Mouse (Mus musculus) forebrain, embryonic 16.5 days (tissue): ENCODE measurements around the gene Gm49416. TPM values are rescaled to one million over a fixed set of nuclear protein-coding genes. Genes with fewer than 3 reads are reported as not detected.
A peak's percentile ranks its signal among the peaks of the same experiment; 100 is the strongest.

Experiments used
- ATAC-seq: fragments of 200-750 bp; cut with Nextera tagmentation; 2 replicates; pipeline ENCODE4 v1.8.0; 2017; ENCODE audit warnings: mild to moderate bottlenecking, moderate library complexity
- H3K27ac ChIP-seq: fragments of 300-500 bp; sonication (generic); 2 replicates; pipeline ENCODE4 v1.5.1; 2014; ENCODE audit warnings: low read length, control low read depth
- H3K27me3 ChIP-seq: fragments of 300-500 bp; sonication (generic); replicated peaks from 2 replicates; pipeline ENCODE4 v1.6.1; 2014; ENCODE audit warnings: low read length; ENCODE audit not compliant: control insufficient read depth, insufficient read depth
- H3K36me3 ChIP-seq: fragments of 300-500 bp; sonication (generic); 2 replicates; pipeline ENCODE4 v1.6.1; 2014; ENCODE audit not compliant: control insufficient read depth, insufficient read depth
- H3K4me1 ChIP-seq: fragments of 300-500 bp; sonication (generic); replicated peaks from 2 replicates; pipeline ENCODE4 v1.6.1; 2014; ENCODE audit warnings: low read length; ENCODE audit not compliant: control insufficient read depth, insufficient read depth
- H3K4me2 ChIP-seq: fragments of 300-500 bp; sonication (generic); 2 replicates; pipeline ENCODE4 v1.6.1; 2014; ENCODE audit warnings: mild to moderate bottlenecking, low read length, control low read depth
- H3K4me3 ChIP-seq: fragments of 300-500 bp; sonication (generic); replicated peaks from 2 replicates; pipeline ENCODE4 v1.5.1; 2014; ENCODE audit warnings: mild to moderate bottlenecking, low read length, control low read depth
- H3K9ac ChIP-seq: fragments of 300-500 bp; sonication (generic); replicated peaks from 2 replicates; pipeline ENCODE4 v1.6.1; 2014; ENCODE audit warnings: low read depth, low read length, control low read depth
- H3K9me3 ChIP-seq: fragments of 300-500 bp; sonication (generic); 2 replicates; pipeline ENCODE4 v1.6.1; 2016; ENCODE audit warnings: low read length; ENCODE audit not compliant: control insufficient read depth
- WGBS: fragments of 180-500 bp; shearing (Covaris S2); extraction: QIAGEN DNeasy Blood & Tissue Kit; methylation state at CpG from one replicate; pipeline ENCODE4 v1.1.7; 2014; 5-methylcytosine and 5-hydroxymethylcytosine counted together
- microRNA-seq: library from miRNA; unstranded; fragments of <30 nt; microRNA quantifications from one replicate; pipeline ENCODE4, GENCODE M21; 2017
- polyA plus RNA-seq: library from polyadenylated mRNA; unstranded; fragments of >200 nt; fragmentation: Nextera tagmentation; extraction: Ambion mirVana; gene quantifications from 2 replicates; pipeline ENCODE4 v1.2.1, GENCODE M21; 2015

The Gm49416 gene
- polyA plus RNA-seq, 1 experiment from 2014 or later, result 0.34 TPM

DNA sequence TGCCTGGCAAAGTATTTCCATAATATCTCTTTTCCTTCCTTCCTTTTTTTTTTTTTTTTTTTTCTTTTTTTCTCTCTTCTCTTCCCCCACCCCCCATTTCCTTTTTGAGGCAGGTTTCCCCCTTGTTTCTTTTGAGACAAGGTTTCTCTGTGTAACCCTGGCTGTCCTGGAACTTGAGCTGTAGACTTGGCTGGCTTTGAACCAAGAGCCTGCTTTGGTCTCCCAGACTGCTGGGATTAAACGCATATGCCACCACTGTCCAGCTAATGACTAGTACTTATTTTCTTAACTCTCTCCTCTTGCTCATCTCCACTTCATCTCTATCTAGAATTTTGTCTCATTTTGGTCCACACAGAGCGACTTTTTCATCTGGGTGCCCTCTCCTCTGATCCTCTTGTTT, 54.3 kb downstream of the Gm49416 start:
- H3K4me2 ChIP-seq, result peak overlapping the region; percentile 80
- ATAC-seq, result no peak
- H3K4me3 ChIP-seq, result peak overlapping the region; percentile 99
- H3K9ac ChIP-seq, result peak overlapping the region; percentile 99
- peaks cover 18% of the 10 kb centered on the region for H3K36me3 ChIP-seq
- H3K27ac ChIP-seq, result no peak overlapping the region
- no peaks in the 10 kb centered on the region for H3K27me3 ChIP-seq
- no peaks in the 10 kb centered on the region for H3K9me3 ChIP-seq
- 66% methylated on average over 2 of the region's 2 CpGs for WGBS
- H3K4me1 ChIP-seq, result peaks cover 30% of the 10 kb centered on the region

DNA sequence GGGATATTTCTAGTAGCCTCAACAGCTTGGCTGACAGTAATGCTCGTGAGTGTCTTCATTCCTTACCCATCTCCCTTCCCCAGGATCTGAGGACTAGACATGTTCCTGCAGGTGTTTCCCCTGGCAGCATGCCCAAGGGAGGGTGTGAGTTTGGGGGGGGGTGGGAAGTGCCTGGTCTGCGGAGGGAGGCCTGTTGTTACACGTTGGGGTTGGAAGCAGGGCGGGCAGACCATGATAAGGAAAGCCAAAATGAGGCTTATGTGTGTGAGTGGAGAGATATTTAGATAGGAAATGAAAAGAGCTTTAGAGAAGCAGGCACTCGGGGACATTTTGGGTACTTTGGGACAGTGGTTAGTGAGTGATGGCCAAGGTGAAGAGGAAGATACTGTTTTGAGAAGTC, 55.3 kb downstream of the Gm49416 start:
- H3K9me3 ChIP-seq, result no peaks in the 10 kb centered on the region
- ATAC-seq, result no peak
- H3K27me3 ChIP-seq, result no peaks in the 10 kb centered on the region
- no peak overlapping the region for H3K27ac ChIP-seq
- H3K4me1 ChIP-seq, result peaks cover 30% of the 10 kb centered on the region
- peaks cover 27% of the 10 kb centered on the region for H3K36me3 ChIP-seq
- peak overlapping the region; percentile 80 for H3K4me2 ChIP-seq
- H3K9ac ChIP-seq, result 0 out of 2 replicates have a peak overlapping the region, but pooled peaks have one; percentile 1
- H3K4me3 ChIP-seq, result no peak overlapping the region
- 49% methylated on average over 5 of the region's 5 CpGs for WGBS

DNA sequence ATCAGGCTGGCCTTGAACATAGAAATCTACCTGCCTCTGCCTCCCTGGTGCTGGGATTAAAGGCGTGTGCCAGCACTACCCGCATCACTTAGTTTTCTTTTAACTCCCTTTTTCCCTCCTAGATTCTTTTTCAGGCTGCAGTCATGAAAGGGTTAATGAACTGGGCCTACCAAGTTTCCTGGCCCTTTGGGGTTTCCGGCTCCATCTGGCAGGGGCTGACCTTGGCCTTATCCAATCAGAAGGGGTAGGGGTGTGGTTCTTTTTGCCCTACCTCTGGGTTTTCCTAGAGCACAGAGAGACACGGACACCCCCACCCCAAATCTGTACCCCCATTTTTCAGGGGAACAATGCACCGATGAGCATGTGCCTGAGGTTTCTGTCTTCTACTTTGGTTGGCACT, 56.0 kb downstream of the Gm49416 start:
- WGBS, result 19% methylated on average over 5 of the region's 5 CpGs
- Histone ChIP-seq H3K4me1 (peaks cover 30% of the 10 kb centered on the region), H3K4me3 (peak overlapping the region; percentile 8), H3K36me3 (peaks cover 29% of the 10 kb centered on the region), H3K27ac (no peak overlapping the region), H3K27me3 (no peaks in the 10 kb centered on the region), H3K9ac (0 out of 2 replicates have a peak overlapping the region, but pooled peaks have one; percentile 3), H3K9me3 (no peaks in the 10 kb centered on the region), H3K4me2 (peak overlapping the region; percentile 16)
- no peak for ATAC-seq

Small RNA genes within 50 kb of the gene (microRNA-seq; reads per million reads assigned to microRNA genes)
- gene Mir5136, result not detected

Other genes with a start within 250 kb of the Gm49416 start
- 6.9 and 8.2 TPM in 2 replicates for gene Chrm1, start 225.1 kb upstream of the Gm49416 start, polyA plus RNA-seq
- gene Slc3a2, start 165.6 kb upstream of the Gm49416 start, polyA plus RNA-seq, result 186 TPM in 2 replicates
- 90.6 and 109 TPM in 2 replicates for gene Wdr74, start 153.1 kb upstream of the Gm49416 start, polyA plus RNA-seq
- 2.5 and 2.8 TPM in 2 replicates for gene 1700092M07Rik, start 148.2 kb upstream of the Gm49416 start, polyA plus RNA-seq
- gene Stx5a, start 147.5 kb upstream of the Gm49416 start, polyA plus RNA-seq, result 129 and 136 TPM in 2 replicates
- 200 and 218 TPM in 2 replicates for gene Nxf1, start 131.9 kb upstream of the Gm49416 start, polyA plus RNA-seq
- 230 and 247 TPM in 2 replicates for gene Tmem223, start 117.9 kb upstream of the Gm49416 start, polyA plus RNA-seq
- 27.0 and 29.1 TPM in 2 replicates for gene Tmem179b, start 114.5 kb upstream of the Gm49416 start, polyA plus RNA-seq
- 30.8 and 32.2 TPM in 2 replicates for gene Taf6l, start 102.5 kb upstream of the Gm49416 start, polyA plus RNA-seq
- 160 and 164 TPM in 2 replicates for gene Polr2g, start 90.3 kb upstream of the Gm49416 start, polyA plus RNA-seq
- gene Zbtb3, start 86.4 kb upstream of the Gm49416 start, polyA plus RNA-seq, result 8.9 and 9.6 TPM in 2 replicates
- 71.1 and 72.1 TPM in 2 replicates for gene Ttc9c, start 69.6 kb upstream of the Gm49416 start, polyA plus RNA-seq
- 5.1 and 5.5 TPM in 2 replicates for gene Hnrnpul2, start 68.9 kb upstream of the Gm49416 start, polyA plus RNA-seq
- gene AC129217.1, start 59.2 kb upstream of the Gm49416 start, polyA plus RNA-seq, result not detected in 2 replicates
- 88.3 and 98.7 TPM in 2 replicates for gene Bscl2, start 51.5 kb upstream of the Gm49416 start, polyA plus RNA-seq
- gene Gng3, start 49.7 kb upstream of the Gm49416 start, polyA plus RNA-seq, result 258 and 306 TPM in 2 replicates
- gene Lrrn4cl, start 38.2 kb upstream of the Gm49416 start, polyA plus RNA-seq, result 0.45 and 0.57 TPM in 2 replicates
- gene Ubxn1, start 17.4 kb upstream of the Gm49416 start, polyA plus RNA-seq, result 172 and 173 TPM in 2 replicates
- gene Uqcc3, start 8.0 kb upstream of the Gm49416 start, polyA plus RNA-seq, result 49.7 and 53.5 TPM in 2 replicates
- gene Lbhd1, start 5.2 kb upstream of the Gm49416 start, polyA plus RNA-seq, result 50.0 and 51.9 TPM in 2 replicates
- not detected in 2 replicates for gene Gm49403, start 5.0 kb upstream of the Gm49416 start, polyA plus RNA-seq
- gene 1810009A15Rik, start 73 bp upstream of the Gm49416 start, polyA plus RNA-seq, result 49.9 and 50.6 TPM in 2 replicates
- 41.0 and 45.9 TPM in 2 replicates for gene Ints5, start 4.1 kb downstream of the Gm49416 start, polyA plus RNA-seq
- 91.7 and 95.1 TPM in 2 replicates for gene Ganab, start 9.1 kb downstream of the Gm49416 start, polyA plus RNA-seq
- gene B3gat3, start 31.4 kb downstream of the Gm49416 start, polyA plus RNA-seq, result 67.3 and 75.9 TPM in 2 replicates
- 1.7 and 1.8 TPM in 2 replicates for gene Rom1, start 40.4 kb downstream of the Gm49416 start, polyA plus RNA-seq
- gene Eml3, start 40.6 kb downstream of the Gm49416 start, polyA plus RNA-seq, result 9.7 and 10.5 TPM in 2 replicates
- 175 and 186 TPM in 2 replicates for gene Mta2, start 52.9 kb downstream of the Gm49416 start, polyA plus RNA-seq
- gene Tut1, start 64.9 kb downstream of the Gm49416 start, polyA plus RNA-seq, result 33.6 and 35.5 TPM in 2 replicates
- 346 and 348 TPM in 2 replicates for gene Eef1g, start 78.1 kb downstream of the Gm49416 start, polyA plus RNA-seq
- gene Ahnak, start 100.4 kb downstream of the Gm49416 start, polyA plus RNA-seq, result 2.2 and 3.4 TPM in 2 replicates
- gene Scgb1a1, start 199.0 kb downstream of the Gm49416 start, polyA plus RNA-seq, result not detected in 2 replicates
- 31.7 and 39.8 TPM in 2 replicates for gene Asrgl1, start 246.7 kb downstream of the Gm49416 start, polyA plus RNA-seq